Mouse (Mus musculus) liver, postnatal 0 days (tissue): ENCODE results near the gene Stk40. TPM values are rescaled to one million over a fixed set of nuclear protein-coding genes. Genes with fewer than 3 reads are reported as not detected.
"Not testable (repeated sequence)": the region's sequence is repeated elsewhere in the genome, so short reads cannot be mapped to it uniquely, and the experiment has no call there.

ENCODE experiments used
- ATAC-seq: fragments of 200-750 bp; cut with Nextera tagmentation; 2 replicates; pipeline ENCODE4 v1.8.0; 2017; ENCODE audit warnings: mild to moderate bottlenecking, moderate library complexity
- DNase-seq: peaks from one replicate; pipeline ENCODE4 v3.0.0-alpha.2; 2016
- H3K27ac ChIP-seq: fragments of 300-500 bp; sonication (generic); 2 replicates; pipeline ENCODE4 v1.5.1; 2014; ENCODE audit warnings: antibody characterized with exemption, moderate library complexity, mild to moderate bottlenecking, low read depth
- H3K27me3 ChIP-seq: fragments of 300-500 bp; sonication (generic); 2 replicates; pipeline ENCODE4 v1.6.1; 2014; ENCODE audit warnings: low read length, control low read depth, mixed read lengths; ENCODE audit not compliant: insufficient read depth
- H3K36me3 ChIP-seq: fragments of 300-500 bp; sonication (generic); replicated peaks from 2 replicates; pipeline ENCODE4 v1.6.1; 2014; ENCODE audit warnings: mild to moderate bottlenecking, control low read depth, low read length, moderate library complexity, mixed read lengths; ENCODE audit not compliant: insufficient read depth
- H3K4me1 ChIP-seq: fragments of 300-500 bp; sonication (generic); 2 replicates; pipeline ENCODE4 v1.6.1; 2014; ENCODE audit warnings: antibody characterized with exemption, mild to moderate bottlenecking, control low read depth; ENCODE audit not compliant: insufficient read depth
- H3K4me2 ChIP-seq: fragments of 300-500 bp; sonication (generic); 2 replicates; pipeline ENCODE4 v1.6.1; 2014; ENCODE audit warnings: low read depth, mild to moderate bottlenecking, low read length, moderate library complexity, mixed read lengths
- H3K4me3 ChIP-seq: fragments of 300-500 bp; sonication (generic); 2 replicates; pipeline ENCODE4 v1.5.1; 2014; ENCODE audit warnings: low read depth, low read length
- H3K9ac ChIP-seq: fragments of 300-500 bp; sonication (generic); replicated peaks from 2 replicates; pipeline ENCODE4 v1.6.1; 2014; ENCODE audit warnings: mild to moderate bottlenecking, moderate library complexity
- H3K9me3 ChIP-seq: fragments of 300-500 bp; sonication (generic); 2 replicates; pipeline ENCODE4 v1.6.1; 2016; ENCODE audit warnings: mild to moderate bottlenecking, control low read depth, low read length, mixed read lengths
- CTCF ChIP-seq: sonication (generic); IDR thresholded peaks from 2 replicates; pipeline ENCODE4 v1.5.1; 2016; ENCODE audit warnings: antibody characterized with exemption, low read depth
- EP300 ChIP-seq: IDR thresholded peaks from 2 replicates; pipeline ENCODE4 v1.6.1; 2016; ENCODE audit warnings: antibody characterized with exemption, low read depth, mild to moderate bottlenecking
- WGBS: fragments of 180-500 bp; shearing (Covaris S2); extraction: QIAGEN DNeasy Blood & Tissue Kit; methylation state at CpG from one replicate; pipeline ENCODE4 v1.1.7; 2014; ENCODE audit not compliant: insufficient replicate concordance; 5-methylcytosine and 5-hydroxymethylcytosine counted together
- polyA plus RNA-seq: library from polyadenylated mRNA; unstranded; fragments of >200 nt; fragmentation: Nextera tagmentation; extraction: Ambion mirVana; gene quantifications from 2 replicates; pipeline ENCODE4 v1.2.1, GENCODE M21; 2015

The Stk40 gene
- polyA plus RNA-seq, 1 experiment from 2014 or later: 11.3 TPM

GRCm38 (mm10) chr4:126083021-126083420 is 20.7 kb upstream of the Stk40 start:
- DNase-seq (no peak), ATAC-seq (no peak)
- H3K4me3 ChIP-seq: no peak overlapping the region
- no peaks in the 10 kb centered on the region for H3K9me3 ChIP-seq
- H3K36me3 ChIP-seq: no peaks in the 10 kb centered on the region
- H3K4me1 ChIP-seq: no peaks in the 10 kb centered on the region
- H3K4me2 ChIP-seq: no peak overlapping the region
- TF ChIP-seq EP300 (no peak), CTCF (no peak)
- 52% methylated on average over 9 of the region's 9 CpGs for WGBS
- H3K27me3 ChIP-seq: no peaks in the 10 kb centered on the region
- no peak overlapping the region for H3K9ac ChIP-seq
- no peak overlapping the region for H3K27ac ChIP-seq

GRCm38 (mm10) chr4:126084382-126084781 is 19.4 kb upstream of the Stk40 start:
- H3K27ac ChIP-seq: no peak overlapping the region
- ATAC-seq (no peak), DNase-seq (no peak)
- no peak for TF ChIP-seq CTCF
- TF ChIP-seq EP300: no peak
- H3K4me2 ChIP-seq: no peak overlapping the region
- H3K9ac ChIP-seq: no peak overlapping the region
- H3K9me3 ChIP-seq: no peaks in the 10 kb centered on the region
- H3K4me3 ChIP-seq: no peak overlapping the region
- no peaks in the 10 kb centered on the region for H3K4me1 ChIP-seq
- no peaks in the 10 kb centered on the region for H3K27me3 ChIP-seq
- H3K36me3 ChIP-seq: no peaks in the 10 kb centered on the region
- 74% methylated on average over 8 of the region's 8 CpGs for WGBS

- no peak overlapping the region for H3K27ac ChIP-seq
- no peaks in the 10 kb centered on the region for H3K27me3 ChIP-seq
- H3K4me3 ChIP-seq: no peak overlapping the region
- no peaks in the 10 kb centered on the region for H3K36me3 ChIP-seq
- no peak overlapping the region for H3K4me2 ChIP-seq
- no peaks in the 10 kb centered on the region for H3K9me3 ChIP-seq
- 19% methylated on average over 7 of the region's 7 CpGs for WGBS
- H3K4me1 ChIP-seq: peaks cover 9% of the 10 kb centered on the region
- peak; percentile 89 for DNase-seq
- TF ChIP-seq EP300: no peak
- peak; percentile 98 for TF ChIP-seq CTCF
- peak; percentile 83 for ATAC-seq
- no peak overlapping the region for H3K9ac ChIP-seq
Observed at GRCm38 (mm10) chr4:126085996-126086576, 17.7 kb upstream of the Stk40 start.

- no peaks in the 10 kb centered on the region for H3K9me3 ChIP-seq
- ATAC-seq (peak; percentile 85), DNase-seq (no peak)
- no peaks in the 10 kb centered on the region for H3K27me3 ChIP-seq
- no peak overlapping the region for H3K9ac ChIP-seq
- peaks cover 20% of the 10 kb centered on the region for H3K4me1 ChIP-seq
- H3K4me2 ChIP-seq: no peak overlapping the region
- peak overlapping the region; percentile 61 for H3K27ac ChIP-seq
- no peak overlapping the region for H3K4me3 ChIP-seq
- H3K36me3 ChIP-seq: no peaks in the 10 kb centered on the region
- TF ChIP-seq CTCF (no peak), EP300 (no peak)
- 39% methylated on average over 7 of the region's 7 CpGs for WGBS
Observed at GRCm38 (mm10) chr4:126090101-126090847, 13.5 kb upstream of the Stk40 start.

GRCm38 (mm10) chr4:126090848-126091124 is 13.0 kb upstream of the Stk40 start:
- 51% methylated on average over 4 of the region's 4 CpGs for WGBS
- TF ChIP-seq CTCF (no peak), EP300 (no peak)
- Histone ChIP-seq H3K36me3 (no peaks in the 10 kb centered on the region), H3K4me1 (peaks cover 20% of the 10 kb centered on the region), H3K9ac (no peak overlapping the region), H3K27me3 (no peaks in the 10 kb centered on the region), H3K4me2 (no peak overlapping the region), H3K9me3 (no peaks in the 10 kb centered on the region), H3K4me3 (no peak overlapping the region), H3K27ac (peak overlapping the region; percentile 61)
- DNase-seq (no peak), ATAC-seq (no peak)

- TF ChIP-seq CTCF (no peak), EP300 (no peak)
- ATAC-seq: no peak
- Histone ChIP-seq H3K9ac (no peak overlapping the region), H3K36me3 (no peaks in the 10 kb centered on the region), H3K27me3 (no peaks in the 10 kb centered on the region), H3K4me1 (peaks cover 20% of the 10 kb centered on the region), H3K4me2 (no peak overlapping the region), H3K27ac (peak overlapping the region; percentile 61), H3K4me3 (no peak overlapping the region), H3K9me3 (no peaks in the 10 kb centered on the region)
- DNase-seq: no peak
- WGBS: 74% methylated on average over 8 of the region's 8 CpGs
Observed at GRCm38 (mm10) chr4:126091873-126092272, 11.9 kb upstream of the Stk40 start.

GRCm38 (mm10) chr4:126095622-126096430 is 7.9 kb upstream of the Stk40 start:
- peak overlapping the region; percentile 60 for H3K4me3 ChIP-seq
- 0 out of 2 replicates have a peak, but pooled peaks have one; percentile 4 for ATAC-seq

More at GRCm38 (mm10) chr4:126095622-126096430, 7.9 kb upstream of the Stk40 start:
- not testable (repeated sequence) for H3K9me3 ChIP-seq, DNase-seq, H3K27me3 ChIP-seq, H3K27ac ChIP-seq, H3K9ac ChIP-seq, H3K36me3 ChIP-seq
- 51% methylated on average over 14 of the region's 14 CpGs for WGBS
- peaks cover 35% of the 10 kb centered on the region for H3K4me1 ChIP-seq
- peak overlapping the region; percentile 77 for H3K4me2 ChIP-seq
